Mouse (Mus musculus) spleen, adult 12 weeks (tissue): Measurements from ENCODE around the gene Dpyd.

Source experiments
- DNase-seq: peaks from one replicate; pipeline ENCODE4 v3.0.0; 2022; ENCODE audit warnings: low spot score

The Dpyd gene

DNA sequence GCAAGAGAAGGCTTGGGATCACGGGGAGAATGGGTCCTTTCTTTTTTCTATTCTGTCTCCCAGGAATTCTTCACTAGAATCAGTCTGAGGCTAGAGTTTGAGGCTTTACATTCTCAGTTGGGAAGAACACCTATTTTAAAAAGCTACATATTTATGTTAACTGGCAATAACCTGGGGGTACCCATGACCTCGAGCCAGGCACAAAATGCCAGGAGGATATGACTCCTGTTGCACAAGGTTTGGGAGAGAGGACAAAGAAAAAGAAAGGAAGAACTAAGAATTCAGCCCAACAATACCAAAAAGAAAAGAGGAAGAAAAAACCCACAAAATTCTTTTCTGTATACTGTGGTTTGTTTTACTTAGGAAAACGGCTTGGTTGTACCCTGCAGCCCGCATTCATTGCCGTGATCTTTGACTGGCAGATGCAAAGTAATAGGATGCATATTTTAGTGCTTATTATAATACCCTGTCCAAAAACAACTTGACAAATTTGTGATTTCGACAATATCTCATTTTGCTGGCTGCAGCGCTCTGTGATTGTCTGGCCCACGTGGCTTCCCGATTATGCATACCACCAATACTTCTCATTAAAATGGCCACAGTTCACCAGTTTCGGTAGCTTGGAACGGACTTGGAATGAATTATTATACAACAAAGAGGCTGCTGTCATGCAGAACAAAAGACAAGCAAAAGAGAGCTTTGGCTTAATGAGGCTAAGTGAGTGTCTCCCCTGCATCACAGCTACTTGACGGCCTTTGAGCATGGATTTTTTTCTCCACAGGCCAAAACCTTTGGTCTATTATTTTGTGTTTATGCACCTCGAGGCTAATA is 799.8 kb downstream of the Dpyd start:
- no peak for DNase-seq

DNA sequence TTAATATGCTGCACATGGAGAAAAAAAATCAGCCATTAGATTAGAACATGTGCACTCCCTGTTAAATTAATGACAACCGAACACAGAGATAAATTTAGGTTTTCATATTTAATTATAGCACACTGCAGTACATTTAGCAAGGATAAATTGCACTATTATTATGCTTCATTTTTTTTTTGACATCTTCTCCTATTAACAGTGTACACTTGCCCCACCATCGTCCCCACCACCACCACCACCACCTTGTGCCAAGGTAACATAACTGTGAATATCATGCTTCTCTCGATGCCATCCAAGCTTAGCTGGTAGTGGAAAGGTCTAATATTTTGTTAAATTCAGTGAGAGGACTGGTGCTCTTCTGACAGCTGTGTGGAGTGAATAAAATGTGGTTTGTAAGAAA is 800.5 kb downstream of the Dpyd start:
- DNase-seq = no peak

DNA sequence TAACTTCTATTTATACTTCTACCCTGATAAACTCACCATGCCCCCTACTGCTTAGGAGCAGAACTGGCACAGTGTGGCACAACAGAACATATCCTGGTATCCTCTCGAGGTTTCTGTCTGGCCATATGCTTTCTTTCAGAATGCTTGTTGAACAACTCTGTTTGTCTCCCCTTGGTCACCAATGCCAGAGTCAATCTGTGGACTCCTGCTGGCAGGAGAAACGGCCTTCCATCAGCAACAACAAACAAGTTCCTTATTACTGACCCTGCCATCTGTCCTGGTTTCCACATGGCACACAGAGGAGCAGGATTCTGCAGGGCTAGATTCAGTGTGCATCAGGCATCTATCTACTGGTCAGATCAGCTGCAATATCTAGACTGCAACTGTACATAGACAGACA is 807.0 kb downstream of the Dpyd start:
- no peak for DNase-seq

DNA sequence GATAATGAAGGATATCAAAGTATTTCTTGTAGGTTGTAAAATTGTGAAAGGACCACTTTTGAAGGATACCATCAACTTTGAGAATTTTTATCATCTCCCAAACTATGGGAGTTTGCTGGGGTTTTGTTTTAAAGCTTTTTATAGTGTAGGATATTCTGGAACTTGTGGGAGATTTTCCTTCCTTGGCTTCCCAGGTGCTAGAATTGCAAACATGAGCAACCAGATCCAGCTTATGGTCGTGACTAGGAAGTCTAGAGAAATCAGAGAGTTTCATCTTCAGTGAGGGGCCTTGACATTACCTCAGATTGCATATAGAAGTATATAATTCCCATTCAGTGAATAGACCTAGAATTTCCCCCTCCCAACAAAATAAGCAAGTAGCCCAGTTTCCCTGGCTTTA is 819.2 kb downstream of the Dpyd start:
- DNase-seq = no peak

DNA sequence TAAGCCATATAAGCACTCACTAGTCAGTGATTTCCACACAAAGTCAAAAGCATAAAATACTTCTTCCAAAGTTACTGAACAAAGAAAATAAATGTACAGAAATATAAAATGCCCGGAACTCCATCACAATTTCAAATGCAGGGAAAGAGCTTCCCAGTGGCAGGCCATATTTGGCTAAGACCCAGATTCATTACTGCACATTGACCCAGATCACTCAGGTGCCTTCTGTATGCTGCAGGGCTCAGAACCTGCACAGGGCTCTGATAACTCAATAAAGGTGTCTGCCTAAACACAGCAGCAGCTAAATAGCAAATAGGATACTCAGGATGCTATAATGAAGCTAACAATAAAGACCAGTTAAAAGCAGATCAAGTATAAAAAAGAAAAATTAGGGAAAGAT is 820.5 kb downstream of the Dpyd start:
- no peak for DNase-seq

DNA sequence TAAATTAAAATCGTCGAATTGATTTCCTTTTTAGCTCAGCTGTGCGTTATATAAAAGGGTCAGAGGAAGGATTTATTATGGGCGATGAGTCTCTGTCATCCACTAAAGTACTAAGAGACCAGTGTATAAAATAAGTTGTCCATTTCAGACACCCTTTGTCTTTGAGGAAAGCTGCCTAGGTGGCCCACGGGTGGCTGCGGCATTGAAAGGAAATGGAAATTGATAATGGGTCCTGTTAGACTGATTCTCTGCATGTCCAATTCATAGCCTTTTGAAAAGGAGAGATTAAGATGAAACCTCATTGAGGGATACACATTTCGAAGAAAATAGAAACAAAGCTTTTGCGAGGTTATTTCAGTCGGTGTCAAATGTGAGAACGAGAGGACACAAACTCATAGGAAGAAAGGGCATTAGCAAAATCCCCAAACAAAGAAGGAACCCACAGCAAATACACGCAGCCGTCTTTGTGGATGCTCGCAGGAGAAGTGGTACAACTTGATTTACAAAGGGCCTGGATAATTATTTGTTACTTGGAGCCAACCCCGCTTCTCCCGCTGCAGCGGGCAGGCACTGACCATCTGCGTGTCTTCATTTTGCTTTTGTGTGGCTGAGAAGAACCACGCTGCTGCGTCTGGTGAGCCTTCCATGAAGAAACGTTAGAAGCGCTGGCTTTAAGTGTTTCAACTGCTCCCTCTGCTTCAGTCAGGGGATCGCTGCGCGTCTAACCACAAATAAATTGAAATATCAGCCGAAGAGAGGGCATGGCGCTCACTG is 825.6 kb downstream of the Dpyd start:
- DNase-seq = no peak

DNA sequence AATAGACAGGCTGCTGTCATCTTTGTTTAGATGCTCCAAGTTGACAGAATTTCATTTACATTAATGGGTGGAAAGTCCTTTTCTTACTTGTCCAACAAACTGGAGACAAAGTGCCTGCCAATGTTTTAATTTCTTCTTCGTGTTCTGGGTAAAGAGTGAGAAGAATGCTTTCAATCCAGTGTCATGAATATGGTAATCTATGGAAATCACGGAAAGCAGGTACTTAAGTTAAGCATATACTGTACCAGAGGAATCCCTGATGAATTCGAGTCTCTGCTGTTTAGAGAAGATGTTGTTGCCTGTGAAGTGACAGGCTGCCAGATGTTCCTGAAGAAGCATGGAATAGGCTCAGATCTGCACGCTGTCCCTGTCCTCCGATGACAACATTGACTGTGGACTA is 835.3 kb downstream of the Dpyd start:
- no peak for DNase-seq

DNA sequence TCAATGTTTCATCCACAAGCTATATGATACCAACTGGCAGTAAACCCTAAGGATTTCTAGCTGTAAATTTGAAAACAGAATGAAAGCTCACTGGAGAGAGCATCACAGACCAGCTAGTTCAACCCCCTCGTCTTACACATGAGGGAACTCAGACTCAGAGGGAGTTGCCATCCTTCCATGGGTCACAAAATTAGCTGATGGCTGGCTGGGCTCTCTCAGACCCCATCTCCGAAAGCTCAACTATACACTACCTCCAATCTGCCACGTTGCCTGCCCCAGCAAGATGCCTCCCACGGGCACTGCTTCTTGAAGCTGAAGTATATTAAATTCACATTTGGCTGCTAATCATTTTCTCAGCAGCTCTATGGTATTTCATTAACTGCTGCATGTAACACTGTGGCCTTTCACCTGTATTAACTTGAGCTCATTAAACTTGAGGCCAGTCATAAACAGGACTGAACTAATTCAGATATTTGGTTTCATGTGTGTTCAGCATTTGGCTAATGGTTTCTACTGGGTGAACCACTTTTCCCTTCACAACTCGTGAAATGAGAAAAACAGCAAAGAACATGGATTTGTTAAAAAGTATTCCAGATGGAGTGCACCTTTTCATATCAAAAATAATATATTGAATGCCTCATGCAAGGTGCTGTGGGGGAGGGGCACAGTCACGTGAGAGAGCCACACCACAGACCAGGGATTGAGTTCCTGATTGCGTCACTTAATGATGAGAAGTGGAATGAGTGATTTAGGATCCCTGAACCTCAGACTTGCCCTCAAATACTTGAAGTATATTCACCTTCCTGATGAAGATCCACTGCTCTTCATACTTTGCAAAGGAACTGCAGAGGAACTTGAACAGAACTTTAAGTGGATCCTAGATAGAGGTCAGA is 841.2 kb downstream of the Dpyd start:
- DNase-seq = no peak

DNA sequence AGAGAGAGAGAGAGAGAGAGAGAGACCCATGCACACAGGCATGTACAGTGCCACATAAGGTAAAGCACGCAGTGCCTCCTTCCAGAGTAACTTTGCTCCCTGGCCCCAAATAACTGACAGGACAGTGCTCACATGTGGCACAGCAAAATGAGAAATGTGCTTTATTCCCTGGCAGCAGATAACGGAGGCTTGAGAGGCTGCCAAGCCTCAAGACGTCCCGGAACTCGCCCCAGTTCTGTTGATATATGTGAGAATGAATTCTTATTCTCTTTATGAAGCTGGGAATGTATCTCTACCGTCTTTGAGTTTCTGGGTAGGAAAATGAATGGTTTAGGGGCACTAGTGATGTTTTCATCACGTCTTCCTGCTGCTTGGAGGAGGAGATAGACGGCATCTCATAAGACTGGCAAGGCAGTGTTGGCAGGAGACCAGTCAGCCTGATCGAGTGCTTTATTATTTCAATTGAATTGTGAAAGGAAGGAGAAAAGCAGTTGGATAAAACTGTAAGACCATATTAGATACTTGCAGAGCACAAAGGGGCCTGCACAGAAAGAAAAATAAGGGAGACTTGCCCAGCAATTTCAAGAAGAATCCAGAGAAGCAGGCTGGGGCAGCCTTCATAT is 857.3 kb downstream of the Dpyd start:
- no peak for DNase-seq

DNA sequence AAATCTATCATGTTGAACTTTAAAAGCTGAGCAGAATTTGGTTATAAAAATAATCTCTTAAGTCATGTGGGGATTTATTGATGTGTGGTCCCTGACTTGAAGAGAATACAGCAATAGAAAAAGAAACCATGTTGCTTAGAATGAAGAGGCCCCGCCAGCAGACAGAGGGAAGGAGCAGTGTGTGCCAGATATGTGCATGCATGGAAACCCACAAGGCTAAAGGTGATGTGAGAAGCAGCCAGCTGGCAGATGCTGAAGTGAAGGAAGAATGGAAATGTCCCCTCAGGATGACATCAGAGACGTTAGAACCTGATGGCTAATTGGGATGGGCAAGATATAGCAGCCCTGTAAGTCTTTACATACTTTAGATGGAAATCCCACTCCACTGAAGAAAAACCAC is 857.8 kb downstream of the Dpyd start:
- DNase-seq = no peak

DNA sequence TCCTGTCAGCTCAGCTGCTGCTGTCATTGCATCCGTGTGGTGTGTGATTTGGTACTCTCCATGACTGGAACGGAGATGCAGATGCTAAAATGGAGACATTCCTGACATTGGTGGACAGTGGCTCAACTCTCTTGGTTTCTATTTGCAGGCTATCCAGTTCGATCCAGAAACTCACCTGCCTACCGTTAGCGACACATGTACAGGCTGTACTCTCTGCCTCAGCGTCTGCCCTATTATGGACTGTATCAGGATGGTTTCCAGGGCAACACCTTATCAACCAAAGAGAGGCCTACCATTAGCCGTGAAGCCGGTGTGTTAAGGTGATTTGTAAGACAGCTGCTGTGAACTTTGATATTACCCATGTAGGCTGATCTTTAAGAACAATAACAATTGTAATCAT is 869.4 kb downstream of the Dpyd start:
- DNase-seq = no peak

DNA sequence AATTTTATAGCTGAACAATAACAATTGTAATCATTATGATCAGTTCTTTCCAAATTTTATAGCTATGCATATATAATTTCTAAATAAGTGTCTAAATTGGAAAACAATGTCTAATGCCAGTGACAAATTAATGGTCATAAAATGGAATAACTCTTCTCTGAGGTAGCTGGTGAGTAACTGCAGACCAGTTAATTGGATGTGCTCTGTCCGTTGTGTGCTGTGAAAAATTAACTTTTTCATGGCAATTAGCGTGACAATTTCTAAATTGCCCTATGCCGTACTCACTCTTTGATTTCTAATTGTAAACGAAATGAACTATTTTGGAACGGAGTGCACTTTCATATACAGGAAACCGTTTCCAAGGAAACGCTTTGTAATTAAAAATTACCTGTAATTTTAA is 869.8 kb downstream of the Dpyd start:
- no peak for DNase-seq

DNA sequence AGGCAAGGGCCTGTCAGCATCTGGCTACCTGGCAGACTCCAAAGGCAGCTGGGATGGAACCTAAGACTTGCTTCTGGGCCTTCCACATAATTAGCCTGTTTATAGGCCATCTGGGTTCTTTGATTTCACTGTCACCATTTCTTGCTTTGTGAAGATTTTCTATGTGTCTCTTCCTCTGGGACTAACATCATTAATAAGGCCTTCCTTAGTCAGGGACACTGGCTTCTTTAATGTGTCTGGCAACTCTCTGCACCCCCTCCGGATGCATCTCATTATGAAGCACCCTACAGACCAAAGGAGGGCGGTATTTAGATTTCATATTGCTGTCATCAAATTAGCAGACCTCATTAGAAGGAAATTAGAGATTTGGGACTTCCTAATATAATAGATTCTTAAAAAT is 885.6 kb downstream of the Dpyd start:
- no peak for DNase-seq

DNA sequence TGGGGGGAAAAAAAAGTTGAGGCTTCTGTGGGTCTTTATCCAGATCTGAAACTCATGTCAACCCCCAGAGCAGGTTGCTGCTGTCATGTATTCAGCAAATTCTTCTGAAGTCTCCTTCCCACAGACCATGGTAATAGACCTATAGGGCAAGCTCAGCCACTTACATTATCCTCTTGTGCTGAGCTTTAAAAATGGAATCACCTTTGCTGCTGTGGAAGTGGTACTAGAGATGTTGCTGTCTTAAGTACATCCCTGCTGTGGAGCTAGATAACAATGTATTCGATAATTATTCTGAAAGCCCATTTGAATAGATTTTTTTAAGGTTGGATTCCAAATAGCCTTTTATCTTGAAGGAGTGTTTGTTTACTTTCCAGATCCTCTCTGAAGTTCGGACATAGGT is 902.1 kb downstream of the Dpyd start:
- no peak for DNase-seq

DNA sequence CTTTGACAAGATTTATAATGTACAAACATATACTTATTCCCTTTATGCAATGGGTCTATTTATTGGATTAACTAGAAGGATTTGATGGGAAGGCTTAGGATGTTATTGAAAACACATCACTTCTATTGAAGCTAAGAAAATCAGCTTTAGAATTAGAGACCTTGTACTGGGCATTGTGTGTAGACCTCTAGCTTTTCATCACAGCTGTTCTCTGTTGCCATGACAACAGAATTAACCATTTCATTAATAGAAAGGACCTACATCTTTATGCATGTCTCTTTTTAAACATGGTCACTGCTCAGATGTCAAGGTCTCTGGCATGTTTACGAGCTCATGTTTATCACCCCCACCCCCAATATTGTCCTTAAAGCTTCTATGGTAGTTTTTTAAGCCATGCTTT is 902.5 kb downstream of the Dpyd start:
- no peak for DNase-seq

DNA sequence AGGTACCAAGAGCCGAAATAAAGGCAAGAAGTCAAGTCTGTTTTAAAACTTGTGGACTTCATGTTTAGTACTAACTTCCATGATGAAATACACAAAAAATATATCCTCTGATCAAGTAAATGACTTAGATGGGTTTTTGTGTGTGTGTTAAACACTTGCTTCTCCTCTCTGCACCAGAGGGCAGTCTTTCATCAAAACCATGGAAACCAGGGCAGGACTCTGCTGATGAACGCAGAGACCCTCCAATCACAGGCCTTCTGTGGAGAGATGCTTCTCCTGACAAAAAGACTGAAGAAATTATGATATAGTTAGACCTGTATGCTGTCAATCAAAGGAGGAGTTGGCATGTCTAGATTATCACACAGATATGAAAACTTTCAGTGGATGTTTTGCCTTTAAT is 905.8 kb downstream of the Dpyd start:
- DNase-seq = no peak
